Mouse (Mus musculus): ENCODE measurements around the gene Ddx56. TPM values are rescaled to one million over a fixed set of nuclear protein-coding genes. Genes with fewer than 3 reads are reported as not detected.

The Ddx56 gene
- total and polyA plus RNA-seq, 3 experiments: 163 to 274 (median 200) TPM

DNA sequence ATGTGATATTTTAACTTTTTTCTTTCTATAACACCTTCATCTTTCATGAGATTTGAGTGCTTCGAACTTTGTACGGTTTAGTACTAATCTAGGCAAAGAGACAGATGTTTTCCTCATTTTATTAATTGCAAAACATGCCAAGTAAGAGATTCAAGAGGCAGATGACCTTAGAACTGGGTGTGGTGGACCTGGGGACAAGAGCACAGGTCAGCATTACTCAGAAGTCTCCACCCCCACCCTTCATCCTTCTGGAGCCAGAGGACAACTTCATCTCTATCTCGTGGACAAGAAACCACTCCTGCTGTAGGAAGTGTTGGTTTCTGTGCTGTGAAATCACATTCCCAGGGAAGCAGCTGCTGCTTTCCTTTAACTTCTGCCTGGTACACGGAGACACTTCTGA lies 40.6 kb upstream of the Ddx56 start:
- no peak for TF ChIP-seq HCFC1 (IDR thresholded peaks at IDR 0.05; ENCODE audit: low read depth, low read length)
- TF ChIP-seq UBTF (IDR thresholded peaks at IDR 0.05; ENCODE audit: low read depth, low read length): no peak
- no peak for TF ChIP-seq JUND (conservative IDR thresholded peaks at IDR 0.05; ENCODE audit: low read depth, low read length)
- dilution Hi-C loops (cut with MboI; ENCODE audit: extremely low pct_ligation_motif_present, extremely low pct_unique_long_range_greater_than_20kb, low sequenced_read_pairs): no loop called here
- Histone ChIP-seq H3K4me3 (replicated peaks in 1 of 3; ENCODE audit: low read depth in 2 of 3, low read length in 2 of 3, poor library complexity in 1 of 3) (no peak overlapping the region), H3K36me3 (replicated peaks in 1 of 2; ENCODE audit: control insufficient read depth in 1 of 2, insufficient read depth in 1 of 2, low read length in 1 of 2) (peaks cover 39 to 88% of the 10 kb centered on the region in 2 experiments), H3K27ac (ENCODE audit: insufficient read depth, low read depth) (no peak overlapping the region), H3K9me3 (replicated peaks; ENCODE audit: low read length) (no peaks in the 10 kb centered on the region), H3K4me1 (ENCODE audit: control insufficient read depth in 1 of 2, insufficient read depth in 2 of 2) (no peaks in the 10 kb centered on the region), H3K79me2 (replicated peaks; ENCODE audit: control insufficient read depth, extremely low read depth, insufficient read depth, poor library complexity, severe bottlenecking) (peaks cover 15% of the 10 kb centered on the region; the same call in 1 of the 2 replicates), H3K9ac (ENCODE audit: insufficient read depth, low read depth) (no peak overlapping the region), H3K27me3 (replicated peaks) (no peaks in the 10 kb centered on the region), H3K4me2 (ENCODE audit: insufficient read depth, low read depth, poor library complexity, severe bottlenecking) (no peak overlapping the region)
- in situ Hi-C loops (cut with MboI; ENCODE audit: low pct_ligation_motif_present, low pct_unique_long_range_greater_than_20kb, low sequenced_read_pairs): loop anchor here (5.0 kb wide), 1 partner anchor 39 kb away; no protein-coding TSS in a partner anchor
- no peak for DNase-seq (ENCODE audit: extremely low read depth)

DNA sequence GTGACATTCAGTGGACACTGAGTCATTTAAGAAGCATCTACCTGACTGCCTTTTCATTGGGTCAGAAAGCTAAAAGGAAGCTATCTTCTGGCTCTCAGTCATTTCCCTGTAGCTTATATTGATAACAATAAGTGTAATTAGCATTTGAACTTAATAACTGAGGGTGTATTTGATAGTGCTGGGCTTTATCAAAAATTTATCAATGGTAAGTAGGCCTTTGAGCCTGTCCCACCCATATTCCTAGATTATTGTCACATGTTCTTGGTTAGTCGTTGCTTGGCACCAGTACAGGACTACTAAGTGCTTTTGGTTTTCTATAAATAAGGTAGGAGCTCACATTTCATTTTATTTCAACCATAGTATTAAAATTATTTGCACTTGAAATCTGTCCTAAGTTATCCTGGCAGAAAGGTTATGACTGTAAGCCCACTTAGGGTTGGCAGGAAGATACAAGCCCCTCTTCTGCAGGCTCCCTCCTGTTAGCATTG lies 38.4 kb upstream of the Ddx56 start:
- Histone ChIP-seq H3K9me3 (replicated peaks; ENCODE audit: low read length) (no peaks in the 10 kb centered on the region), H3K36me3 (replicated peaks in 1 of 2; ENCODE audit: control insufficient read depth in 1 of 2, insufficient read depth in 1 of 2, low read length in 1 of 2) (peaks cover 47 to 89% of the 10 kb centered on the region in 2 experiments), H3K4me2 (ENCODE audit: insufficient read depth, low read depth, poor library complexity, severe bottlenecking) (no peak overlapping the region), H3K9ac (ENCODE audit: insufficient read depth, low read depth) (no peak overlapping the region), H3K27ac (ENCODE audit: insufficient read depth, low read depth) (no peak overlapping the region), H3K4me3 (replicated peaks in 1 of 3; ENCODE audit: low read depth in 2 of 3, low read length in 2 of 3, poor library complexity in 1 of 3) (no peak overlapping the region), H3K27me3 (replicated peaks) (no peaks in the 10 kb centered on the region), H3K79me2 (replicated peaks; ENCODE audit: control insufficient read depth, extremely low read depth, insufficient read depth, poor library complexity, severe bottlenecking) (peaks cover 11% of the 10 kb centered on the region; the same call in 1 of the 2 replicates), H3K4me1 (ENCODE audit: control insufficient read depth in 1 of 2, insufficient read depth in 2 of 2) (no peaks in the 10 kb centered on the region)
- dilution Hi-C loops (cut with MboI; ENCODE audit: extremely low pct_ligation_motif_present, extremely low pct_unique_long_range_greater_than_20kb, low sequenced_read_pairs): no loop called here
- no peak for TF ChIP-seq CHD1 (IDR thresholded peaks at IDR 0.05; ENCODE audit: low read depth, low read length)
- no peak for TF ChIP-seq RCOR1 (conservative IDR thresholded peaks at IDR 0.05; ENCODE audit: low read depth, low read length)
- no peak for TF ChIP-seq SMC3 (IDR thresholded peaks at IDR 0.05; ENCODE audit: low read depth, low read length)
- no peak for TF ChIP-seq CTCF (conservative IDR thresholded peaks at IDR 0.05 in 1 of 2, IDR thresholded peaks at IDR 0.05 in 1 of 2; ENCODE audit: low read depth in 2 of 2, low read length in 2 of 2)
- no peak for TF ChIP-seq ZNF384 (IDR thresholded peaks at IDR 0.05; ENCODE audit: low read depth, low read length)
- no peak for TF ChIP-seq USF2 (conservative IDR thresholded peaks at IDR 0.05; ENCODE audit: low read depth, low read length)
- TF ChIP-seq NRF1 (IDR thresholded peaks at IDR 0.05; ENCODE audit: low read depth, low read length): no peak
- no peak for TF ChIP-seq MEF2A (IDR thresholded peaks at IDR 0.05; ENCODE audit: borderline replicate concordance, low read depth, low read length)
- no peak for TF ChIP-seq NELFE (IDR thresholded peaks at IDR 0.05; ENCODE audit: low read depth, low read length)
- TF ChIP-seq JUN (IDR thresholded peaks at IDR 0.05; ENCODE audit: insufficient read depth, low read depth, low read length): no peak
- TF ChIP-seq POLR2AphosphoS2 (IDR thresholded peaks at IDR 0.05; ENCODE audit: low read depth, low read length): no peak
- no peak for TF ChIP-seq E2F4 (IDR thresholded peaks at IDR 0.05; ENCODE audit: insufficient replicate concordance, low read depth, low read length)
- no peak for TF ChIP-seq HCFC1 (IDR thresholded peaks at IDR 0.05; ENCODE audit: low read depth, low read length)
- TF ChIP-seq MAFK (IDR thresholded peaks at IDR 0.05; ENCODE audit: insufficient replicate concordance, low read length): no peak
- TF ChIP-seq BHLHE40 (IDR thresholded peaks at IDR 0.05; ENCODE audit: low read depth, low read length): no peak
- no peak for TF ChIP-seq IRF4 (IDR thresholded peaks at IDR 0.05; ENCODE audit: low read depth, low read length)
- no peak for TF ChIP-seq ZKSCAN1 (IDR thresholded peaks at IDR 0.05; ENCODE audit: borderline replicate concordance, low read depth, low read length)
- no peak for TF ChIP-seq ZC3H11A (IDR thresholded peaks at IDR 0.05; ENCODE audit: low read depth, low read length)
- DNase-seq (ENCODE audit: extremely low read depth): no peak
- in situ Hi-C loops (cut with MboI; ENCODE audit: low pct_ligation_motif_present, low pct_unique_long_range_greater_than_20kb, low sequenced_read_pairs): loop anchor here (5.0 kb wide), 1 partner anchor 41 kb away; no protein-coding TSS in a partner anchor

Measured in CH12.LX (cell line).